13 mouse cellular contexts compared by ENCODE assay signal in the genomic region with DNA sequence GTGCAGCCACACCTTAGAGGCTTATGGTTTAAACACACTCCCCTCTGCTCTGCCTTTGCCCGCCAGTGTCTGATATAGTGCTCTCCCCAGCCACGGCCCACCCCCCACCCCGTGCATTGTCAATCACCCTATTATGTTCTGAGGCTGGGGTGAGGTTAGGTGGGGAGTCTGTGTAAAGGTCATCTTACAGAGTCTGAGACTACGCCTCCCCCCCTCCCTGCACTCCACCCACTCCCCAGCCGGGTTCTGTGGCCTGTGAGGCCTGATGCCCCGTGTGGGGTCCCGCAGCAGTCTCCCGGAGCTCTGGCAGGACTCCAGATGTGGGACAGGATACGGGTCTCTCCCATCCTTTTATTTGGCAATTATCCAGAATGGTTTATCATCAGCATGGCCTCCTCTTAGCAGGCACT.
DNase-seq lines count a peak whose midpoint lies in the region; ATAC-seq lines count a peak whose summit lies in the region.
"Had no signal": no experiment of that assay in that cellular context is flagged by ENCODE, and none has a peak within 500 bp of the region (broad histone marks: within the 10 kb centered on the region; RNA-seq: fewer than 3 reads in every experiment).

No protein-coding gene starts in this region.

- H3K9me3 ChIP-seq in kidney, embryonic 15.5 days (replicated peaks) = no peaks in the 10 kb centered on the region
- no peaks in the 10 kb centered on the region for H3K9me3 ChIP-seq in neural tube, embryonic 13.5 days
- no peaks in the 10 kb centered on the region for H3K9me3 ChIP-seq in stomach, embryonic 16.5 days (replicated peaks; ENCODE audit: control insufficient read depth, low read length)

- H3K27ac ChIP-seq in kidney, embryonic 15.5 days = no peak overlapping the region
- no peak overlapping the region for H3K27ac ChIP-seq in neural tube, embryonic 13.5 days (replicated peaks)
- H3K27ac ChIP-seq in stomach, embryonic 16.5 days (ENCODE audit: low read length) = no peak overlapping the region

- 33% methylated on average over 9 of the region's 9 CpGs for WGBS in kidney, embryonic 15.5 days
- WGBS in neural tube, embryonic 13.5 days = 24% methylated on average over 9 of the region's 9 CpGs
- WGBS in stomach, embryonic 16.5 days = 20% methylated on average over 9 of the region's 9 CpGs

- DNase-seq in embryo, embryonic 11 days = peak; percentile 20
- DNase-seq in embryo, embryonic 10 days (ENCODE audit: low spot score) = no peak
- DNase-seq in kidney, postnatal 14 days = no peak
- DNase-seq in neural tube, embryonic 10.5 days (ENCODE audit: extremely low spot score, low spot score) = no peak
- no peak for DNase-seq in thymus, adult 18-20 months
- DNase-seq: adrenal gland, postnatal 14 days; cerebellum, postnatal 36 days; gastrocnemius, postnatal 36 days; heart, postnatal 4 days; thymus, adult 2 months had no signal

- no peak overlapping the region for H3K4me2 ChIP-seq in kidney, embryonic 15.5 days
- no peak overlapping the region for H3K4me2 ChIP-seq in neural tube, embryonic 13.5 days
- H3K4me2 ChIP-seq in stomach, embryonic 16.5 days (ENCODE audit: low read depth, low read length) = no peak overlapping the region

- no peaks in the 10 kb centered on the region for H3K36me3 ChIP-seq in kidney, embryonic 15.5 days
- no peaks in the 10 kb centered on the region for H3K36me3 ChIP-seq in neural tube, embryonic 13.5 days
- no peaks in the 10 kb centered on the region for H3K36me3 ChIP-seq in stomach, embryonic 16.5 days (ENCODE audit: control insufficient read depth, insufficient read depth, low read length)

- ATAC-seq in kidney, embryonic 15.5 days (replicated peaks; ENCODE audit: low FRiP score) = peak; percentile 56; the same call in 1 of the 2 replicates
- peak; percentile 36; the same call in 1 of the 2 replicates for ATAC-seq in neural tube, embryonic 13.5 days (ENCODE audit: low read depth)
- ATAC-seq in stomach, embryonic 16.5 days (ENCODE audit: insufficient read depth, low FRiP score) = peak; percentile 68; the same call in 1 of the 2 replicates

- peaks cover 9% of the 10 kb centered on the region for H3K4me1 ChIP-seq in kidney, embryonic 15.5 days
- H3K4me1 ChIP-seq in neural tube, embryonic 13.5 days (replicated peaks) = peaks cover 10% of the 10 kb centered on the region
- no peaks in the 10 kb centered on the region for H3K4me1 ChIP-seq in stomach, embryonic 16.5 days (ENCODE audit: control insufficient read depth, insufficient read depth, low read length)

- no peak overlapping the region for H3K4me3 ChIP-seq in kidney, embryonic 15.5 days (replicated peaks)
- no peak overlapping the region for H3K4me3 ChIP-seq in neural tube, embryonic 13.5 days
- no peak overlapping the region for H3K4me3 ChIP-seq in stomach, embryonic 16.5 days (replicated peaks; ENCODE audit: low read length)

- no peaks in the 10 kb centered on the region for H3K27me3 ChIP-seq in kidney, embryonic 15.5 days
- H3K27me3 ChIP-seq in neural tube, embryonic 13.5 days = no peaks in the 10 kb centered on the region
- no peaks in the 10 kb centered on the region for H3K27me3 ChIP-seq in stomach, embryonic 16.5 days (ENCODE audit: control insufficient read depth, insufficient read depth, low read length)

- no peak overlapping the region for H3K9ac ChIP-seq in kidney, embryonic 15.5 days
- no peak overlapping the region for H3K9ac ChIP-seq in neural tube, embryonic 13.5 days
- H3K9ac ChIP-seq in stomach, embryonic 16.5 days (ENCODE audit: low read length) = no peak overlapping the region
